Mouse (Mus musculus): ENCODE measurements around the gene Dgcr8. TPM values are rescaled to one million over a fixed set of nuclear protein-coding genes. Genes with fewer than 3 reads are reported as not detected.

Dgcr8 gene
- total RNA-seq, 1 experiment: 65.7 TPM

- peaks cover 53% of the 10 kb centered on the region for H3K36me3 ChIP-seq (ENCODE audit: control insufficient read depth, insufficient read depth, low read length, poor library complexity, severe bottlenecking)
Observed at GRCm38 (mm10) chr16:18249364-18249967, 39.6 kb downstream of the Dgcr8 start.

GRCm38 (mm10) chr16:18248433-18249363 is 40.3 kb downstream of the Dgcr8 start, which contains the start of the genes Trmt2a and Ranbp1:
Trmt2a (plus strand) TSS chr16:18248679.
Ranbp1 (minus strand) TSS chr16:18248732.
- H3K9ac ChIP-seq (ENCODE audit: insufficient read depth, low read depth, low read length, poor library complexity, severe bottlenecking): peak within 1 kb of the TSS; percentile 98
- H3K4me3 ChIP-seq (ENCODE audit: insufficient read depth in 1 of 2, low read depth in 1 of 2, low read length in 2 of 2, poor library complexity in 1 of 2, severe bottlenecking in 1 of 2): peak within 1 kb of the TSS; percentile 87 to 90
- peaks cover 50% of the 10 kb centered on the region for H3K36me3 ChIP-seq (ENCODE audit: control insufficient read depth, insufficient read depth, low read length, poor library complexity, severe bottlenecking)
- no peaks in the 10 kb centered on the region for H3K9me3 ChIP-seq (ENCODE audit: control insufficient read depth, insufficient read depth, low read depth, low read length)
- no peak for TF ChIP-seq ZC3H11A (IDR thresholded peaks at IDR 0.05; ENCODE audit: borderline replicate concordance, low read depth, low read length)
- TF ChIP-seq MAFK (IDR thresholded peaks at IDR 0.05; ENCODE audit: insufficient read depth, low read depth, low read length): no peak
- TF ChIP-seq ZNF384 (IDR thresholded peaks at IDR 0.05; ENCODE audit: low read depth, low read length): peak; percentile 80; the same call in 1 of the 2 replicates
- 0 out of 2 replicates have a peak, but pooled peaks have one; percentile 50 for TF ChIP-seq CHD2 (IDR thresholded peaks at IDR 0.05; ENCODE audit: low read depth, low read length)
- peak; percentile 81 for TF ChIP-seq HCFC1 (IDR thresholded peaks at IDR 0.05; ENCODE audit: borderline replicate concordance, insufficient read depth, low read length)
- peak; percentile 97 for DNase-seq (ENCODE audit: low read depth, low spot score)
- in situ Hi-C loops (cut with MboI; ENCODE audit: low sequenced_read_pairs in 2 of 2, unreplicated experiment in 2 of 2): no loop called here
- H3K27ac ChIP-seq (ENCODE audit: insufficient read depth, low read depth, low read length, poor library complexity, severe bottlenecking): peak within 1 kb of the TSS; percentile 86
- peaks cover 3 to 16% of the 10 kb centered on the region in 2 experiments for H3K4me1 ChIP-seq (ENCODE audit: control insufficient read depth in 2 of 2, insufficient read depth in 2 of 2, low read length in 2 of 2, poor library complexity in 1 of 2)

More at GRCm38 (mm10) chr16:18249364-18249967, 39.6 kb downstream of the Dgcr8 start:
- H3K4me1 ChIP-seq (ENCODE audit: control insufficient read depth in 2 of 2, insufficient read depth in 2 of 2, low read length in 2 of 2, poor library complexity in 1 of 2): peaks cover 3 to 16% of the 10 kb centered on the region in 2 experiments
- no peak for TF ChIP-seq ZC3H11A (IDR thresholded peaks at IDR 0.05; ENCODE audit: borderline replicate concordance, low read depth, low read length)
- TF ChIP-seq HCFC1 (IDR thresholded peaks at IDR 0.05; ENCODE audit: borderline replicate concordance, insufficient read depth, low read length): no peak
- TF ChIP-seq MAFK (IDR thresholded peaks at IDR 0.05; ENCODE audit: insufficient read depth, low read depth, low read length): no peak
- TF ChIP-seq ZNF384 (IDR thresholded peaks at IDR 0.05; ENCODE audit: low read depth, low read length): no peak
- no peak for TF ChIP-seq CHD2 (IDR thresholded peaks at IDR 0.05; ENCODE audit: low read depth, low read length)
- in situ Hi-C loops (cut with MboI; ENCODE audit: low sequenced_read_pairs in 2 of 2, unreplicated experiment in 2 of 2): no loop called here
- no peak for DNase-seq (ENCODE audit: low read depth, low spot score)
- no peaks in the 10 kb centered on the region for H3K9me3 ChIP-seq (ENCODE audit: control insufficient read depth, insufficient read depth, low read depth, low read length)
- H3K4me3 ChIP-seq (ENCODE audit: insufficient read depth in 1 of 2, low read depth in 1 of 2, low read length in 2 of 2, poor library complexity in 1 of 2, severe bottlenecking in 1 of 2): peak overlapping the region; percentile 82 to 90
- H3K9ac ChIP-seq (ENCODE audit: insufficient read depth, low read depth, low read length, poor library complexity, severe bottlenecking): peak overlapping the region; percentile 89
- H3K27ac ChIP-seq (ENCODE audit: insufficient read depth, low read depth, low read length, poor library complexity, severe bottlenecking): peak overlapping the region; percentile 37; the same call in 1 of the 2 replicates

- in situ Hi-C loops (cut with MboI; ENCODE audit: low sequenced_read_pairs in 2 of 2, unreplicated experiment in 2 of 2): no loop called here
- H3K4me3 ChIP-seq (ENCODE audit: insufficient read depth in 1 of 2, low read depth in 1 of 2, low read length in 2 of 2, poor library complexity in 1 of 2, severe bottlenecking in 1 of 2): peak overlapping the region; percentile 87 to 90
- peaks cover 53% of the 10 kb centered on the region for H3K36me3 ChIP-seq (ENCODE audit: control insufficient read depth, insufficient read depth, low read length, poor library complexity, severe bottlenecking)
Observed at GRCm38 (mm10) chr16:18247521-18248399, 41.3 kb downstream of the Dgcr8 start.

GRCm38 (mm10) chr16:18241581-18241980 is 47.5 kb downstream of the Dgcr8 start:
- TF ChIP-seq CHD2 (IDR thresholded peaks at IDR 0.05; ENCODE audit: low read depth, low read length) (no peak), MAFK (IDR thresholded peaks at IDR 0.05; ENCODE audit: insufficient read depth, low read depth, low read length) (no peak), ZNF384 (IDR thresholded peaks at IDR 0.05; ENCODE audit: low read depth, low read length) (no peak), HCFC1 (IDR thresholded peaks at IDR 0.05; ENCODE audit: borderline replicate concordance, insufficient read depth, low read length) (no peak), ZC3H11A (IDR thresholded peaks at IDR 0.05; ENCODE audit: borderline replicate concordance, low read depth, low read length) (no peak)
- H3K27ac ChIP-seq (ENCODE audit: insufficient read depth, low read depth, low read length, poor library complexity, severe bottlenecking): no peak overlapping the region
- no peaks in the 10 kb centered on the region for H3K9me3 ChIP-seq (ENCODE audit: control insufficient read depth, insufficient read depth, low read depth, low read length)
- DNase-seq (ENCODE audit: low read depth, low spot score): no peak
- in situ Hi-C loops (cut with MboI; ENCODE audit: low sequenced_read_pairs in 2 of 2, unreplicated experiment in 2 of 2): no loop called here
- H3K4me3 ChIP-seq (ENCODE audit: insufficient read depth in 1 of 2, low read depth in 1 of 2, low read length in 2 of 2, poor library complexity in 1 of 2, severe bottlenecking in 1 of 2): no peak overlapping the region
- peaks cover 66% of the 10 kb centered on the region for H3K36me3 ChIP-seq (ENCODE audit: control insufficient read depth, insufficient read depth, low read length, poor library complexity, severe bottlenecking)
- peaks cover 0 to 10% of the 10 kb centered on the region in 2 experiments; a peak in 2 of 4 replicates for H3K4me1 ChIP-seq (ENCODE audit: control insufficient read depth in 2 of 2, insufficient read depth in 2 of 2, low read length in 2 of 2, poor library complexity in 1 of 2)
- H3K9ac ChIP-seq (ENCODE audit: insufficient read depth, low read depth, low read length, poor library complexity, severe bottlenecking): no peak overlapping the region

More at GRCm38 (mm10) chr16:18247521-18248399, 41.3 kb downstream of the Dgcr8 start:
- H3K9me3 ChIP-seq (ENCODE audit: control insufficient read depth, insufficient read depth, low read depth, low read length): no peaks in the 10 kb centered on the region
- H3K9ac ChIP-seq (ENCODE audit: insufficient read depth, low read depth, low read length, poor library complexity, severe bottlenecking): peak overlapping the region; percentile 98
- no peak for DNase-seq (ENCODE audit: low read depth, low spot score)
- peak overlapping the region; percentile 86 for H3K27ac ChIP-seq (ENCODE audit: insufficient read depth, low read depth, low read length, poor library complexity, severe bottlenecking)
- TF ChIP-seq MAFK (IDR thresholded peaks at IDR 0.05; ENCODE audit: insufficient read depth, low read depth, low read length): no peak
- no peak for TF ChIP-seq CHD2 (IDR thresholded peaks at IDR 0.05; ENCODE audit: low read depth, low read length)
- no peak for TF ChIP-seq ZNF384 (IDR thresholded peaks at IDR 0.05; ENCODE audit: low read depth, low read length)
- TF ChIP-seq ZC3H11A (IDR thresholded peaks at IDR 0.05; ENCODE audit: borderline replicate concordance, low read depth, low read length): no peak
- TF ChIP-seq HCFC1 (IDR thresholded peaks at IDR 0.05; ENCODE audit: borderline replicate concordance, insufficient read depth, low read length): no peak
- peaks cover 3 to 21% of the 10 kb centered on the region in 2 experiments for H3K4me1 ChIP-seq (ENCODE audit: control insufficient read depth in 2 of 2, insufficient read depth in 2 of 2, low read length in 2 of 2, poor library complexity in 1 of 2)

All from ES-E14 (cell line).